Mouse (Mus musculus): ENCODE data around the gene Rasl11a. TPM values are rescaled to one million over a fixed set of nuclear protein-coding genes. Genes with fewer than 3 reads are reported as not detected.
"Not testable (repeated sequence)": the region's sequence is repeated elsewhere in the genome, so short reads cannot be mapped to it uniquely, and the experiment has no call there.

Gene Rasl11a
- polyA plus RNA-seq, 1 experiment from 2014 or later: 19.0 TPM

- no peaks in the 10 kb centered on the region for H3K27me3 ChIP-seq (ENCODE audit: control insufficient read depth, insufficient read depth, low read length)
- DNase-seq (ENCODE audit: low spot score) (no peak), ATAC-seq (ENCODE audit: low FRiP score) (no peak)
- no peaks in the 10 kb centered on the region for H3K9me3 ChIP-seq (ENCODE audit: control insufficient read depth, low read length)
- H3K4me2 ChIP-seq (replicated peaks; ENCODE audit: low read depth, low read length): no peak overlapping the region
- no peak overlapping the region for H3K27ac ChIP-seq (ENCODE audit: low read depth, low read length)
- no peaks in the 10 kb centered on the region for H3K36me3 ChIP-seq (ENCODE audit: control insufficient read depth, insufficient read depth, low read length)
- 84% methylated on average over 11 of the region's 11 CpGs for WGBS
- no peak overlapping the region for H3K9ac ChIP-seq (ENCODE audit: low read depth, low read length)
- no peaks in the 10 kb centered on the region for H3K4me1 ChIP-seq (replicated peaks; ENCODE audit: control insufficient read depth, insufficient read depth, low read length)
- H3K4me3 ChIP-seq (ENCODE audit: low read depth, low read length): no peak overlapping the region
Observed at GRCm38 (mm10) chr5:146893478-146894182, 48.8 kb downstream of the Rasl11a start.

- H3K27me3 ChIP-seq (ENCODE audit: control insufficient read depth, insufficient read depth, low read length); H3K9me3 ChIP-seq (ENCODE audit: control insufficient read depth, low read length); ATAC-seq (ENCODE audit: low FRiP score); H3K4me2 ChIP-seq (replicated peaks; ENCODE audit: low read depth, low read length); H3K36me3 ChIP-seq (ENCODE audit: control insufficient read depth, insufficient read depth, low read length); H3K9ac ChIP-seq (ENCODE audit: low read depth, low read length); H3K4me3 ChIP-seq (ENCODE audit: low read depth, low read length); H3K27ac ChIP-seq (ENCODE audit: low read depth, low read length); DNase-seq (ENCODE audit: low spot score); H3K4me1 ChIP-seq (replicated peaks; ENCODE audit: control insufficient read depth, insufficient read depth, low read length): not testable (repeated sequence)
- 86% methylated on average over 11 of the region's 16 CpGs for WGBS
Observed at GRCm38 (mm10) chr5:146895667-146896066, 50.8 kb downstream of the Rasl11a start.

- WGBS: 87% methylated on average over 13 of the region's 13 CpGs
- no peak overlapping the region for H3K4me2 ChIP-seq (replicated peaks; ENCODE audit: low read depth, low read length)
- no peaks in the 10 kb centered on the region for H3K9me3 ChIP-seq (ENCODE audit: control insufficient read depth, low read length)
- no peaks in the 10 kb centered on the region for H3K27me3 ChIP-seq (ENCODE audit: control insufficient read depth, insufficient read depth, low read length)
- H3K36me3 ChIP-seq (ENCODE audit: control insufficient read depth, insufficient read depth, low read length): no peaks in the 10 kb centered on the region
- H3K4me1 ChIP-seq (replicated peaks; ENCODE audit: control insufficient read depth, insufficient read depth, low read length): no peaks in the 10 kb centered on the region
- H3K4me3 ChIP-seq (ENCODE audit: low read depth, low read length): no peak overlapping the region
- no peak overlapping the region for H3K27ac ChIP-seq (ENCODE audit: low read depth, low read length)
- DNase-seq (ENCODE audit: low spot score) (no peak), ATAC-seq (ENCODE audit: low FRiP score) (no peak)
- no peak overlapping the region for H3K9ac ChIP-seq (ENCODE audit: low read depth, low read length)
Observed at GRCm38 (mm10) chr5:146896973-146897372, 52.1 kb downstream of the Rasl11a start.

Other genes starting within 250 kb of the Rasl11a start
- 11.6 and 12.6 TPM in 2 replicates for gene Usp12, start 50.1 kb upstream of the Rasl11a start, polyA plus RNA-seq (2014; fragmentation: Nextera tagmentation; extraction: Ambion mirVana)
- gene Rpl21, start 12.2 kb upstream of the Rasl11a start, polyA plus RNA-seq (2014; fragmentation: Nextera tagmentation; extraction: Ambion mirVana): 508 and 515 TPM in 2 replicates
- 106 TPM in 2 replicates for gene Gtf3a, start 103.6 kb downstream of the Rasl11a start, polyA plus RNA-seq (2014; fragmentation: Nextera tagmentation; extraction: Ambion mirVana)
- 26.1 and 27.0 TPM in 2 replicates for gene Mtif3, start 118.7 kb downstream of the Rasl11a start, polyA plus RNA-seq (2014; fragmentation: Nextera tagmentation; extraction: Ambion mirVana)
- gene Lnx2, start 231.5 kb downstream of the Rasl11a start, polyA plus RNA-seq (2014; fragmentation: Nextera tagmentation; extraction: Ambion mirVana): 7.7 and 8.4 TPM in 2 replicates
- gene Polr1d, start 232.0 kb downstream of the Rasl11a start, polyA plus RNA-seq (2014; fragmentation: Nextera tagmentation; extraction: Ambion mirVana): 112 and 119 TPM in 2 replicates